8 mouse cellular contexts compared by ENCODE assay signal in genomic region chr8:122444058-122444748, GRCm38 (mm10). TPM values are rescaled to one million over a fixed set of nuclear protein-coding genes. Genes with fewer than 3 reads are reported as not detected.
DNase-seq lines count a peak whose midpoint lies in the region; ATAC-seq lines count a peak whose summit lies in the region.

No protein-coding gene starts in this region.

- no peaks in the 10 kb centered on the region for H3K9me3 ChIP-seq in embryonic facial prominence, embryonic 10.5 days
- no peaks in the 10 kb centered on the region for H3K9me3 ChIP-seq in midbrain, embryonic 11.5 days (ENCODE audit: control insufficient read depth, low read length)

- H3K4me3 ChIP-seq in embryonic facial prominence, embryonic 10.5 days = peak overlapping the region; percentile 72
- peak overlapping the region; percentile 56 for H3K4me3 ChIP-seq in midbrain, embryonic 11.5 days (ENCODE audit: low read depth, low read length)

- H3K27ac ChIP-seq in embryonic facial prominence, embryonic 10.5 days (replicated peaks) = peak overlapping the region; percentile 91
- peak overlapping the region; percentile 94 for H3K27ac ChIP-seq in midbrain, embryonic 11.5 days (ENCODE audit: low read depth, low read length)

- peaks cover 33% of the 10 kb centered on the region for H3K4me1 ChIP-seq in embryonic facial prominence, embryonic 10.5 days
- H3K4me1 ChIP-seq in midbrain, embryonic 11.5 days (ENCODE audit: control insufficient read depth, insufficient read depth, low read length) = peaks cover 8% of the 10 kb centered on the region

- H3K27me3 ChIP-seq in embryonic facial prominence, embryonic 10.5 days (replicated peaks; ENCODE audit: low read depth, poor library complexity, severe bottlenecking) = 0 out of 2 replicates have a peak, but pooled peaks cover 4% of the 10 kb centered on the region
- H3K27me3 ChIP-seq in midbrain, embryonic 11.5 days (ENCODE audit: control insufficient read depth, insufficient read depth, low read length) = no peaks in the 10 kb centered on the region

- DNase-seq in cerebellum, adult 11 months = peak; percentile 73
- DNase-seq in embryonic facial prominence, embryonic 10.5 days (ENCODE audit: low spot score) = peak; percentile 73
- DNase-seq in kidney, adult 11 months = peak; percentile 92
- peak; percentile 94 for DNase-seq in left cerebral cortex, postnatal 4 days
- DNase-seq in midbrain, embryonic 11.5 days (ENCODE audit: low spot score, missing footprints) = peak; percentile 93
- DNase-seq in skeletal muscle tissue, adult 2 months (ENCODE audit: low read depth, low spot score) = peak; percentile 93

- no peak for ATAC-seq in cerebellum, adult (ENCODE audit: insufficient number of reproducible peaks, low FRiP score, low TSS enrichment)
- peak; percentile 27; the same call in 1 of the 2 replicates for ATAC-seq in granulocyte monocyte progenitor cell, adult 5-6 weeks (replicated peaks; ENCODE audit: poor library complexity, severe bottlenecking)
- ATAC-seq in midbrain, embryonic 11.5 days (ENCODE audit: low FRiP score) = no peak

- WGBS in embryonic facial prominence, embryonic 10.5 days = 37% methylated on average over 19 of the region's 19 CpGs
- WGBS in midbrain, embryonic 11.5 days = 37% methylated on average over 19 of the region's 19 CpGs

- peak overlapping the region; percentile 57 for H3K4me2 ChIP-seq in midbrain, embryonic 11.5 days

- peak overlapping the region; percentile 89 for H3K9ac ChIP-seq in midbrain, embryonic 11.5 days (ENCODE audit: low read length)

- peaks cover 10% of the 10 kb centered on the region for H3K36me3 ChIP-seq in embryonic facial prominence, embryonic 10.5 days (replicated peaks)
- H3K36me3 ChIP-seq in midbrain, embryonic 11.5 days (ENCODE audit: control insufficient read depth, insufficient read depth, low read length) = peaks cover 5% of the 10 kb centered on the region

- intact Hi-C loops in left cerebral cortex, postnatal 4 days (cut with DNase I) = no loop called here

RNA-seq across cellular contexts. Expression of gene Mvd, which starts 1.0 kb away (rescaled TPM):
- 51.2 and 59.9 TPM in 2 replicates for polyA plus RNA-seq in embryonic facial prominence, embryonic 10.5 days (2016; fragmentation: Nextera tagmentation; extraction: Ambion mirVana)
- 8.8 and 10.0 TPM in 2 replicates for total RNA-seq in granulocyte monocyte progenitor cell, adult 5-6 weeks (2014; fragmentation: Nextera tagmentation)
- total RNA-seq in granulocyte monocyte progenitor cell, adult 5-6 weeks (2017) = 4.0 and 4.3 TPM in 2 replicates
- total RNA-seq in left cerebral cortex, postnatal 4 days (2021) = 10 to 100 TPM; 68.7 to 78.2 TPM
- 44.3 and 48.1 TPM in 2 replicates for polyA plus RNA-seq in midbrain, embryonic 11.5 days (2014; fragmentation: Nextera tagmentation; extraction: Ambion mirVana)

RNA-seq across cellular contexts. Expression of gene Cyba, which starts 11.5 kb away (rescaled TPM):
- polyA plus RNA-seq in embryonic facial prominence, embryonic 10.5 days (2016; fragmentation: Nextera tagmentation; extraction: Ambion mirVana) = 60.2 and 62.6 TPM in 2 replicates
- total RNA-seq in granulocyte monocyte progenitor cell, adult 5-6 weeks (2014; fragmentation: Nextera tagmentation) = 188 and 257 TPM in 2 replicates
- total RNA-seq in granulocyte monocyte progenitor cell, adult 5-6 weeks (2017) = 94.4 and 126 TPM in 2 replicates
- 10 to 100 TPM in 1 of 2 experiments, 1 to 10 TPM in 1; 8.8 to 10.1 TPM for total RNA-seq in left cerebral cortex, postnatal 4 days (2021)
- 54.4 and 61.6 TPM in 2 replicates for polyA plus RNA-seq in midbrain, embryonic 11.5 days (2014; fragmentation: Nextera tagmentation; extraction: Ambion mirVana)

RNA-seq across cellular contexts. Expression of gene Snai3, which starts 16.3 kb away (rescaled TPM):
- polyA plus RNA-seq in embryonic facial prominence, embryonic 10.5 days (2016; fragmentation: Nextera tagmentation; extraction: Ambion mirVana) = 0.57 and 0.67 TPM in 2 replicates
- not detected in 2 replicates for total RNA-seq in granulocyte monocyte progenitor cell, adult 5-6 weeks (2014; fragmentation: Nextera tagmentation)
- not detected in 2 replicates for total RNA-seq in granulocyte monocyte progenitor cell, adult 5-6 weeks (2017)
- total RNA-seq in left cerebral cortex, postnatal 4 days (2021) = not detected
- polyA plus RNA-seq in midbrain, embryonic 11.5 days (2014; fragmentation: Nextera tagmentation; extraction: Ambion mirVana) = not detected in 2 replicates

RNA-seq across cellular contexts. Expression of gene Il17c, which starts 22.4 kb away (rescaled TPM):
- polyA plus RNA-seq in embryonic facial prominence, embryonic 10.5 days (2016; fragmentation: Nextera tagmentation; extraction: Ambion mirVana) = 0.29 TPM in 1 of 2 replicates, not detected in the other
- total RNA-seq in granulocyte monocyte progenitor cell, adult 5-6 weeks (2014; fragmentation: Nextera tagmentation) = not detected in 2 replicates
- total RNA-seq in granulocyte monocyte progenitor cell, adult 5-6 weeks (2017) = not detected in 2 replicates
- total RNA-seq in left cerebral cortex, postnatal 4 days (2021) = under 1 TPM in 1 of 2 experiments, not detected in 1; 0.52 TPM
- not detected in 2 replicates for polyA plus RNA-seq in midbrain, embryonic 11.5 days (2014; fragmentation: Nextera tagmentation; extraction: Ambion mirVana)

RNA-seq across cellular contexts. Expression of gene Rnf166, which starts 31.7 kb away (rescaled TPM):
- polyA plus RNA-seq in embryonic facial prominence, embryonic 10.5 days (2016; fragmentation: Nextera tagmentation; extraction: Ambion mirVana) = 32.1 and 33.6 TPM in 2 replicates
- total RNA-seq in granulocyte monocyte progenitor cell, adult 5-6 weeks (2014; fragmentation: Nextera tagmentation) = 40.5 and 41.2 TPM in 2 replicates
- total RNA-seq in granulocyte monocyte progenitor cell, adult 5-6 weeks (2017) = 29.8 and 43.2 TPM in 2 replicates
- total RNA-seq in left cerebral cortex, postnatal 4 days (2021) = 10 to 100 TPM; 21.8 to 24.1 TPM
- 23.2 and 29.7 TPM in 2 replicates for polyA plus RNA-seq in midbrain, embryonic 11.5 days (2014; fragmentation: Nextera tagmentation; extraction: Ambion mirVana)

Comparison
In these comparisons a context has a peak if more than half of its experiments do, and no peak if none do; other contexts are left out.
1. RNA of gene Mvd, which starts 1.0 kb away (total RNA-seq): 68.7 to 78.2 TPM in left cerebral cortex, postnatal 4 days; 4.0 to 10.0 TPM in granulocyte monocyte progenitor cell, adult 5-6 weeks; every median in the first group is over 4 times any median in the second.
2. RNA of gene Cyba, which starts 11.5 kb away (total RNA-seq): 94.4 to 257 TPM in granulocyte monocyte progenitor cell, adult 5-6 weeks; 8.8 to 10.1 TPM in left cerebral cortex, postnatal 4 days; every median in the first group is over 4 times any median in the second.
3. Peak in every context shown above with its lines, with median percentiles within 50 percentile points of each other: DNase-seq.